Mouse (Mus musculus): Measurements from ENCODE around the gene Mup16.
"Not testable (repeated sequence)": the region's sequence is repeated elsewhere in the genome, so short reads cannot be mapped to it uniquely, and the experiment has no call there.

Gene Mup16

DNA sequence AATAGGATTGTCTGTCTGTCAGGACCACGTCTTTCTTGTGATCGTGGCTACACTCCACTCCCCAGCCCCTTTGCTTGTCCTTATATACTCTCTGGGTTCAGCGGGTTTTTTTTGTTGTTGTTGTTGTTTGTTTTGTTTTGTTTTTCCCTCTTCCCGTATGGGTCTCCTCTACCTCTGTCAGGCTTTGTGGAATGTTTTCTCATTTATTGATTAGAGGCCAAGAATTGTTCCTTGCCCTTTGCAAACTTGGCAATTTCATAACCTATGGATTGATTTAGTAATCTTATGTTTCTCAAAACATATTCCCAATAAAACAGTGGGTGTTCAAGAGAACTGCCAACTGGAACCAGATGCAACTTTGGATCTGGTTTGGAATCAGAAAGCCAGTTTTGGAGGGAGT is at the start of gene Mup16:
Gene Mup16 (minus strand): TSS at position 101 of the 400 bp plus-strand sequence.
- DNase-seq: not testable (repeated sequence)

DNA sequence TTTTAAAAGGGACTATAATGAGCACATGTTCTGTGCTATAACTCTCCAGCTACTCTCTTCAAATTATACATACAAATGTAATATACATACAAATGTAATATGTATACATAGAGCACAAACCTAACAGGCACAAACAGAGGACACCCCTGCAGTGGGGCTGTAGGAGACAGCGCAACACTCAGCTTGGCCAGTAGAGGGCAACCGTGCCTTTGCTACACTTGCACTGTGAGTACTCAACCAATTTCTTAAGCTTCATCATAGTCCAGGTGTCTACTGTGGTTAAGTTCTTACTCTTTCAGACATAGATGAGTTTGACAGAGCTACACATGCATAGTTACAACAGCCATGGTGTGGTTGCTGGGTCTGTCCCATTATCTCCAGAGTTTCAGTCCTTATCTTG is 36.6 kb upstream of the Mup16 start:
- peak; percentile 46 for DNase-seq
